Mouse (Mus musculus): ENCODE data around the gene Gm20838. TPM values are rescaled to one million over a fixed set of nuclear protein-coding genes. Genes with fewer than 3 reads are reported as not detected.
"Not testable (repeated sequence)": the region's sequence is repeated elsewhere in the genome, so short reads cannot be mapped to it uniquely, and the experiment has no call there.

Gm20838 gene
- total RNA-seq (2017): not detected in 3 replicates

DNA sequence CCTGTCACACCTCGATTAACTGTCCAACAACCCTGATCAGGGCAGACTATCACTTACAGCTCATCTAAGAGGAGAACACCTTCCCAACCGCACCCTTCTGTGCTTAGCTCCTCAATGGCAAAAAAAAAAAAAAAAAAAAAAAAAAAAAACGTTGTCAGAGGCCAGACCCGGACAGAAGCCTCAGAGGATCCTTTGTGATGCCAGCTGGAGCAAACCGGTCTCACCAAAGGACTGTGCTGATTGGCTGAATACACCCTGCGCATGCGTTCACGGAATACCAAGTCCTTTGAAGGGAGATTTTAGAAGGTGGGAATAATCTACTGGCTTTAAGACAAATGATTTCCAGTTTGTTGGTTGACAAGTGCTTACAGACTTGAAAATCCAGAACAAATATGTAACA lies at the start of gene Gm20838:
TSS of gene Gm20838 (minus strand) at position 101 of the 400 bp plus-strand sequence.
- ATAC-seq (replicated peaks; ENCODE audit: insufficient number of reproducible peaks, low FRiP score, low TSS enrichment, poor library complexity, severe bottlenecking): not testable (repeated sequence)
